Mouse (Mus musculus): ENCODE measurements at regions not wholly inside any gene's neighbourhood (a gene's known extent, or its start where the extent isn't known, plus 50 kb on each side); places are given as distances from the start of the nearest gene placed in this dataset.

DNA sequence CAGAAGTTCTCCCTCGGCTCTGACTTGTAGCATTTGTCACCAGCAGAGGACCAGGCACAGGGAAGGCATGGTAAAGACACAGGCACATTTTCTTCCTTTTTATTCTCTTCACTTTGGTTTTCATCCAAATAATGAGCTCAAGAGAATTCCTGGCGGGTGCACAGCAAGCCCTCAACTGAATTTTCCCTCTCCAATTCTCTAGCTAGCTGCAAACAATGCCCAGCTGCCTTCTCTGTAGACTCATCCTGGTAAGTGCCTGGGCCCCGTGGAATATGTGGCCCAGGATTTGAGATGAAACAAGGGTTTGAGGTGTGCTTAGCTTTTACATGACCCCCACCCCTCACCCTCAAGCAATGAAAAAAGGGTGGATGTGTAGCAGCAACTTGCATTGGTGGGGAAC lies 90.4 kb downstream of the Otol1 start:
- H3K4me3 ChIP-seq: no peak overlapping the region
- no peaks in the 10 kb centered on the region for H3K9me3 ChIP-seq (replicated peaks)
- DNase-seq (ENCODE audit: low spot score): no peak
- H3K27ac ChIP-seq: no peak overlapping the region
- no peaks in the 10 kb centered on the region for H3K4me1 ChIP-seq
- no peaks in the 10 kb centered on the region for H3K36me3 ChIP-seq
- peaks cover 14% of the 10 kb centered on the region for H3K27me3 ChIP-seq (ENCODE audit: low read depth, poor library complexity, severe bottlenecking)
- WGBS: 75% methylated on average over 3 of the region's 3 CpGs

- no peaks in the 10 kb centered on the region for H3K36me3 ChIP-seq
- no peaks in the 10 kb centered on the region for H3K9me3 ChIP-seq (replicated peaks)
- WGBS: 66% methylated on average over 7 of the region's 7 CpGs
- H3K4me1 ChIP-seq: peaks cover 4% of the 10 kb centered on the region; the same call in 1 of the 2 replicates
- no peak overlapping the region for H3K4me3 ChIP-seq
- DNase-seq (ENCODE audit: low spot score): no peak
- H3K27me3 ChIP-seq (ENCODE audit: low read depth, poor library complexity, severe bottlenecking): peaks cover 18% of the 10 kb centered on the region
- H3K27ac ChIP-seq: no peak overlapping the region
Measured at GRCm38 (mm10) chr3:70102091-70102490, 94.7 kb downstream of the Otol1 start.

DNA sequence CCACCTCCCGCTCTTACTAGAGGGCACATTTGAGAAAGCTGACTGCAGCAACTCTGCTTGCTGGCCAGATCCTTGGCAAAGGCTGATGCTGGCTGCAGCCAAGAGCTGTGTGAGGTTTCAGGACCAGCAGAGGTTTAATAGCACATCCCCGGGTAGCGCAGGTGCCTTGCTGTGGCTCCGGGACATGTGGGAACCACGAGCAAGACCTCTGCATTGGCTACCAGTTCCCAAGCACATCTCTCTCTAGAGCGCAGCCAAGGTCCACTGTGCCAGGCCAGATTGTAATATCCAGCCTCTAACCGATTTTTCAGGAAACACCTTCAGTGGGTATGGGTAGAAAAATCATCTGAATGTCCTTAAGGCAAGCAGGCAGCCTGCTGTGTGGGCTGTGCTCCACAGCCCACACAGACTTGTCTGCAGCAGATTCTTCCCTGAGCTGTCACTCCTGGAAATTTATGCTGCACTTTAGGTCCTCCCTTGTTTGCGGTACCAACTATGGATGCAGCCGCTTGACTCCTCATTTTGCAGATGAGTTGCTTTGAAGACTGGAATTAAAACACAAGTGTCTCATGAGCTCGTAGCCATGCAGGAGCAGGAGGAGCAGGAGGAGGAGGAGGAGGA lies 95.3 kb downstream of the Otol1 start:
- DNase-seq (ENCODE audit: low spot score): no peak
- peaks cover 4% of the 10 kb centered on the region; the same call in 1 of the 2 replicates for H3K4me1 ChIP-seq
- 80% methylated on average over 10 of the region's 10 CpGs for WGBS
- no peak overlapping the region for H3K4me3 ChIP-seq
- H3K9me3 ChIP-seq (replicated peaks): no peaks in the 10 kb centered on the region
- no peak overlapping the region for H3K27ac ChIP-seq
- H3K27me3 ChIP-seq (ENCODE audit: low read depth, poor library complexity, severe bottlenecking): peaks cover 18% of the 10 kb centered on the region
- no peaks in the 10 kb centered on the region for H3K36me3 ChIP-seq

DNA sequence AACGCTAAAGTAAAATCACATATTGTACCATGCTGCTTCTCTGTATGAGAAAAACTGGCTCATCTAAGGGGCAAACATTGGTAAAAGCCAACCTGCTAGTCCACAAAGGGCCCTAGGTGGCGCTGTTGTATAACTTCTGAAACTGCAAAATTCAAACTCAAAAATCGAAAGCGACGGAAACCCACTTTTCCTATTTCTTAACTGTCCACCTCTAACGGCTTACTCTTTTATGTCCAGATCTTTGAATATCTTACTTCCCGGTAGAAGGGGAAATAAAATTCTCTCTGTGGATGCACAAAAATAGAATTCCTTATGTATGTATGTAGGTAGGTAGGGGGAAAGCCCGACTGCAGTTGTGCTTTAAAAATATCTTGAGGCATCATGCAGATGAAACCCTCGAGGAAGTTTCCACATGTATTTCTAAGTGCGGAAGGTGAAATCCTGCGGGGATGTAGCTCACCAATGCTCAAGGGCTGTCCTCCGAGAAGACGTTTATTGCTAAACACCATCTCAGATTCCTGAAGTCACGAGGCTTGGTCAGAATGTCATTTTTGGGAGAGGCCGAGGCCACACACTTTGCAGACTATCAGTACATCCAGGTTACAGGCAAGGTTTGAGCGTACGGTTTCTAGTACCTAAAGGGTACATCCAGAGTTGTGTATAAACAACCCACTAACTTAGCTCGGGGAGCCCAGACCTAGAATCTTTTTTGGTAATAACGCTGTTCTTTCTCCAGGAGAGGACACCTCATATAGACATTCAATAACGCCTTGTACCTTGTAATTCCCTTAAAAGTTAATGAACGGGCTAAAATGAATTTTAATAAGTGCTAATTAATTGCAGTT lies 96.8 kb downstream of the Otol1 start:
- no peaks in the 10 kb centered on the region for H3K9me3 ChIP-seq (replicated peaks)
- WGBS: 14% methylated on average over 21 of the region's 21 CpGs
- peaks cover 4% of the 10 kb centered on the region; the same call in 1 of the 2 replicates for H3K4me1 ChIP-seq
- H3K36me3 ChIP-seq: no peaks in the 10 kb centered on the region
- peak overlapping the region; percentile 50 for H3K4me3 ChIP-seq
- H3K27me3 ChIP-seq (ENCODE audit: low read depth, poor library complexity, severe bottlenecking): peaks cover 18% of the 10 kb centered on the region
- peak overlapping the region; percentile 89 for H3K27ac ChIP-seq
- DNase-seq (ENCODE audit: low spot score): peak; percentile 83

DNA sequence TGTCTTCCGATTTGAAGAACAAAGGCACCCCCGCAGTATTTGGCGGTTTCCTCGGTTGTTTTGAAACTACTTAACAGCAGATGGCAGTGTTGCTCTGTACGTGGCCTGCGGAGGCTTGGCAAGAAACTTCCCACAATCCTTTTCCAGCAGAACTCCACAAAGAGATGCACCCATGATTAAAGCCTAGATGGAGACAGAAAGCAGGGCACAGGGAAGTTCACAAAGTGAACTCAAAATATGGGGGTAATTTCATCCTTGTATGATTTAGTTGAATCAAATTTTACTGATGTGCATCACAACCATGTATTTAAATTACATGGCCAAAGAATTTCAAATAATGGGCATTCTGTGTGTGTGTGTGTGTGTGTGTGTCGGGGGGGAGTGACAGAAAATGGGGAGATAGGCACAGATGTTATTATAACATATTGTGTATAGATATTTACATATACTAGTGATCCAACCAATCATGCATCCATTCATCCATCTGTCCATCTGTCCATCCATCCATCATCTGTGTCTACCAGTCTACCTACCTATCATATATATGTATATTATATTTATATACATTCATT lies 97.5 kb downstream of the Otol1 start:
- Histone ChIP-seq H3K4me1 (peaks cover 4% of the 10 kb centered on the region; the same call in 1 of the 2 replicates), H3K27ac (peak overlapping the region; percentile 89), H3K27me3 (ENCODE audit: low read depth, poor library complexity, severe bottlenecking) (peaks cover 18% of the 10 kb centered on the region), H3K36me3 (no peaks in the 10 kb centered on the region), H3K4me3 (peak overlapping the region; percentile 50), H3K9me3 (replicated peaks) (no peaks in the 10 kb centered on the region)
- WGBS: 16% methylated on average over 7 of the region's 7 CpGs
- peak; percentile 78 for DNase-seq (ENCODE audit: low spot score)

- H3K4me1 ChIP-seq: peaks cover 4% of the 10 kb centered on the region; the same call in 1 of the 2 replicates
- H3K36me3 ChIP-seq: no peaks in the 10 kb centered on the region
- no peak overlapping the region for H3K4me3 ChIP-seq
- no peaks in the 10 kb centered on the region for H3K9me3 ChIP-seq (replicated peaks)
- DNase-seq (ENCODE audit: low spot score): no peak
- no peak overlapping the region for H3K27ac ChIP-seq
- H3K27me3 ChIP-seq (ENCODE audit: low read depth, poor library complexity, severe bottlenecking): peaks cover 18% of the 10 kb centered on the region
- 87% methylated on average over 1 of the region's 1 CpGs for WGBS
Measured at GRCm38 (mm10) chr3:70105561-70105960, 98.1 kb downstream of the Otol1 start.

- H3K27ac ChIP-seq: no peak overlapping the region
- no peak overlapping the region for H3K4me3 ChIP-seq
- H3K4me1 ChIP-seq: peaks cover 4% of the 10 kb centered on the region; the same call in 1 of the 2 replicates
- no peaks in the 10 kb centered on the region for H3K36me3 ChIP-seq
- 89% methylated on average over 2 of the region's 2 CpGs for WGBS
- H3K9me3 ChIP-seq (replicated peaks): no peaks in the 10 kb centered on the region
- H3K27me3 ChIP-seq (ENCODE audit: low read depth, poor library complexity, severe bottlenecking): peaks cover 18% of the 10 kb centered on the region
- no peak for DNase-seq (ENCODE audit: low spot score)
Measured at GRCm38 (mm10) chr3:70106141-70106540, 98.7 kb downstream of the Otol1 start.

GRCm38 (mm10) chr3:70126212-70126611 lies 118.8 kb downstream of the Otol1 start:
- Histone ChIP-seq H3K9me3 (replicated peaks) (no peaks in the 10 kb centered on the region), H3K36me3 (no peaks in the 10 kb centered on the region), H3K4me3 (no peak overlapping the region), H3K27ac (no peak overlapping the region), H3K4me1 (no peaks in the 10 kb centered on the region), H3K27me3 (ENCODE audit: low read depth, poor library complexity, severe bottlenecking) (no peaks in the 10 kb centered on the region)
- 83% methylated on average over 1 of the region's 1 CpGs for WGBS
- DNase-seq (ENCODE audit: low spot score): no peak

GRCm38 (mm10) chr3:70130241-70131029 lies 123.0 kb downstream of the Otol1 start:
- Histone ChIP-seq H3K27me3 (ENCODE audit: low read depth, poor library complexity, severe bottlenecking) (no peaks in the 10 kb centered on the region), H3K36me3 (no peaks in the 10 kb centered on the region), H3K27ac (no peak overlapping the region), H3K4me1 (peaks cover 8% of the 10 kb centered on the region), H3K9me3 (replicated peaks) (no peaks in the 10 kb centered on the region), H3K4me3 (no peak overlapping the region)
- 91% methylated on average over 8 of the region's 8 CpGs for WGBS
- no peak for DNase-seq (ENCODE audit: low spot score)

DNA sequence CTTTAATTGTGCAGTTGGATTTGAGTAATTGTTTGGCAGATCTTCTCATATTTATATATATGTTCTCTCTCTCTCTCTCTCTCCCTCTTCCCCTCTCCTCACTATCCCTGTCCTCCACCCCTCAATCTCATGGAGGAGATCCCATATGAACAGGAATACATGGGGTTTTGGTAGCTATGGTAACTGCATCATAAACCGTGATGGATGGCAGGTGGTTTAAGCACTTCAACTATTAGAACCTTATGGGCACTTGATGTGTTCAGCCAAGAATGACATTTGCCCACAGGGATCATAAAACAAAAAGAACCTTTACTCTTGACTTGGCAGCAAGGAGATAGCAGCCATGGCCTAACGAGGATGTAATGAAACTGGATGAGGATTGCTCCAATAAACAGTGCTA lies 127.5 kb downstream of the Otol1 start:
- Histone ChIP-seq H3K36me3 (no peaks in the 10 kb centered on the region), H3K27me3 (ENCODE audit: low read depth, poor library complexity, severe bottlenecking) (no peaks in the 10 kb centered on the region), H3K27ac (no peak overlapping the region), H3K4me1 (peaks cover 15% of the 10 kb centered on the region), H3K9me3 (replicated peaks) (no peaks in the 10 kb centered on the region), H3K4me3 (no peak overlapping the region)
- WGBS: 47% methylated on average over 2 of the region's 2 CpGs
- no peak for DNase-seq (ENCODE audit: low spot score)

DNA sequence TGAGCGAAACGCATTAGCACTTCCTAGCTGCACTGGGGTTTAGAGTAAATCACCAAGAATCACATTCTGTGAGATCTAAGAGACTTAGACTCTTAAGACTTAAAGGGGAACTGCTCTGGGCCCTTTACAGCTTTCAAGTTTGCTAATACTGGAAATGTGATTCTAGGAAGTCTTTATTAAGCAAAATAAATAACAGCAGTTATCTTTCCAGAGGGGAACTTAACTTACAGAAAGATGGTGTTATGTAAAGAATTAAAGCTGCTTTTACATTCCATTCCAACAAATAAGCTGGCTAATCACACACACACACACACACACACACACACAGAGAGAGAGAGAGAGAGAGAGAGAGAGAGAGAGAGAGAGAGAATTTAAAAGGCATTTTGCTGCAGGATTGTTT lies 131.1 kb downstream of the Otol1 start:
- H3K27me3 ChIP-seq (ENCODE audit: low read depth, poor library complexity, severe bottlenecking): no peaks in the 10 kb centered on the region
- no peaks in the 10 kb centered on the region for H3K36me3 ChIP-seq
- no peak for DNase-seq (ENCODE audit: low spot score)
- H3K4me1 ChIP-seq: peaks cover 15% of the 10 kb centered on the region
- H3K27ac ChIP-seq: no peak overlapping the region
- H3K9me3 ChIP-seq (replicated peaks): no peaks in the 10 kb centered on the region
- H3K4me3 ChIP-seq: no peak overlapping the region
- WGBS: 81% methylated on average over 2 of the region's 2 CpGs

DNA sequence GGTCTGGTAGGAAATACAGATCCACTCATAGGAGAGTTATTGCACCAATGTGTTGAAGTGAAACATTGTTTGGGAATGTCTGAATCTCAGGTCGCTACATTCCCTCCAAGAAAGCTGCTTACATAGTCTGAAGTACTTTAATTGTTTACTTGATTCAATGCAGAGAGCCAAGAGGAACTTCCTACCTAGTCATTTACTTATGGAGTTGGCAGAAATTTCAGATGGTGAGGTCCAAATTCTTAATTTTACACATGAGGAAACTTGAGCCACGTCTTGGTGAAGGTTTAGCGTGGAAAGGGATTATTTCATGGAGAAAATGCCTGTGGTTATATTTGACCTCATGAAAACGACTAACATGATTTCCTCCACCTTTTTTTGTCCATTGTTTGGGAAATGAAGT lies 131.5 kb downstream of the Otol1 start:
- 79% methylated on average over 4 of the region's 4 CpGs for WGBS
- no peak for DNase-seq (ENCODE audit: low spot score)
- Histone ChIP-seq H3K36me3 (no peaks in the 10 kb centered on the region), H3K4me1 (peaks cover 15% of the 10 kb centered on the region), H3K4me3 (no peak overlapping the region), H3K9me3 (replicated peaks) (no peaks in the 10 kb centered on the region), H3K27ac (no peak overlapping the region), H3K27me3 (ENCODE audit: low read depth, poor library complexity, severe bottlenecking) (no peaks in the 10 kb centered on the region)

Data from limb, embryonic 10.5 days (tissue).